Mouse (Mus musculus): ENCODE data around the gene Rtp2. TPM values are rescaled to one million over a fixed set of nuclear protein-coding genes. Genes with fewer than 3 reads are reported as not detected.
A peak's percentile ranks its signal among the peaks of the same experiment; 100 is the strongest.

The Rtp2 gene
- total RNA-seq (2021): under 1 TPM in 1 of 2 experiments, not detected in 1; 0.45 TPM

- intact Hi-C loops (cut with DNase I): no loop called here
- no peak for DNase-seq (ENCODE audit: extremely low spot score in 1 of 2, low spot score in 2 of 2)
Observed at GRCm38 (mm10) chr16:23932294-23932693, at the start of gene Rtp2. Gene Rtp2, minus strand, starts transcription at chr16:23932394.

DNA sequence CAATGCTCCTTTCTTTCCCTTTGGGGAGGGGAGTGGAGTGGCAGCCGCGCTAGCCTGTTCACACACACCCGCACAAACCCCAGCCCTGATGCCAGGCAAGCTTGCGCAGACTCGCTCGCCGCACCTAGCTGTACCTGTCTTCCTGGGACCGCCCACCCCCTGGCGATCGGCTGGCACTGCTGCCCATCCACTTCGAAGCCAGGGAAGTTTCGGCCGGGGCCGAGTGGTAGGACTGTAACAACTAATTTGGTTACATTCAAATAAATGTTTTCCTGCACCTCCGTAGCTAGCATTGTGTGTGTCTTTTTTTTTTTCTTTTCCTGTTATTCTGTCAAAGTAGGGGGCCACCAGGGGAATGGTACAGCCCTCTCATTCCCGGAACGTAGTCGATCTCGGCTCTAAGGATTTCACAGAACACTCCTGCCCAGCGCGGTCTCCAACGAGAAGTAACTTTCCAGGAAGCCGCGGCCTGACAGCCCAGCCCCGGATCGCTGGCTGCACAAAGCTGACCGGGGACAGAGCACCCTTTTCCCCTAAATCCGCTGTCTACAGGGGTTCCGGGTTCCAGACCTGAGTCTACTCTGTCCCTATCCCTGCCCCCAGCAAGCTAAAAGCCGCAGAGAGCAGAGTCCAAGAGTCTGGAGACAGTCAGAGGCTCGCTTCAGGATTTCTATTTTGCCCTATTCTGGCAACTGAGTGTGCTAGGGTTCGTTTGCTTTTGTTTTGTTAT is 49.0 kb upstream of the Rtp2 start:
- peak in 1 of 2 experiments; percentile 55 for DNase-seq (ENCODE audit: extremely low spot score in 1 of 2, low spot score in 2 of 2)
- intact Hi-C loops (cut with DNase I): loop anchor here (10.0 kb wide), 6 partner anchors 504 to 1974 kb away; no protein-coding TSS in a partner anchor

DNA sequence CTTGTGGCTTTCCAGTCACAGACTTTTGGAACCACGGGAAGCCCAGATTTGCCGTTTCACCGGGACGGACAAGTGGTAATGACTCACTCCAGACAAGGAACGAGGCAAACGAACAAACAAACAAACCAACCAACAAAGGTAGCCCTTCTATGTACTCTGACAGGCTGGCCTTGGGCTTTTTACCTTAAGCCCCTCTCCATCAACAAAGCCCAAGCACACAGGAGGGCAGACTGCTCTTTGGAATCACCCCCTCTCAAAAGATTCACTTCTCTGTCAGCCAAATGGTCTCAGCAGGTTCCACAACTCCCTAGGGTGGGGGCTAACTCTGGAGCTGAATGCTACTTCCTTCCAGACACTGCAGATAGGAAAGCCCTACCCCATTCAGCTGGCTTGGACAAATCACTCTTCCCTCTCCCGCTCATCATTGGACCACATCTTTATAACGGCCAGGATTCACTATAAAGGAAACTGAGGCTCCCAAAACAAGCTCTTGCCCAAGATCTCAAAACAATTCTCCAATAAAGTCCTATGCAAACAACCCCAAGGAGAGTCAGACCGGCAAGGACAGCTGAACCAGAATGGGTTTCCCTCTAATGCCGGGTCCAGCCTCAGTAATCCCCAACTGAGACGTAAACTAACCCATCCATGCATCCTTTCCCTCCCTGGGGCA is 48.1 kb upstream of the Rtp2 start:
- intact Hi-C loops (cut with DNase I): loop anchor here (10.0 kb wide), 6 partner anchors 504 to 1974 kb away; no protein-coding TSS in a partner anchor
- DNase-seq (ENCODE audit: extremely low spot score in 1 of 2, low spot score in 2 of 2): no peak

DNA sequence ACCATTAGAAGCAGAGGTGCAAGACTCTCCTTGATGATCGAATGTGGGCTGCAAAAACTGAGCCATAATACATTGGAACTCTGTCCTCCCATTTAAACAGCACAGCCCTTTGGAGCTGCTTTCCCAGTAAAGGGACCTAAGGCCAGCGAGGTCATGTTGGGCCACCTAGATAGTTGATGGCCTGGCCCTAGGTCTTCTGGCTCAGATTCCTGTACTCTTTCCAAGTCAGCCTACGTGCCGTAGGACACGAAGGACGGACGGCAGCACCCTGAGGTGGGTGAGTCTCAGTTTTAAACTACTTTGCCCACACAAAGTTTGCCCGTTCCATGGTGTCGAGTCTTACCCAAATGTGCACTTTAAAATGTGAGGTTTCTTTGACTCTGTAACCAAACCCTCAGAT is 47.3 kb upstream of the Rtp2 start:
- intact Hi-C loops (cut with DNase I): no loop called here
- DNase-seq (ENCODE audit: extremely low spot score in 1 of 2, low spot score in 2 of 2): no peak

DNA sequence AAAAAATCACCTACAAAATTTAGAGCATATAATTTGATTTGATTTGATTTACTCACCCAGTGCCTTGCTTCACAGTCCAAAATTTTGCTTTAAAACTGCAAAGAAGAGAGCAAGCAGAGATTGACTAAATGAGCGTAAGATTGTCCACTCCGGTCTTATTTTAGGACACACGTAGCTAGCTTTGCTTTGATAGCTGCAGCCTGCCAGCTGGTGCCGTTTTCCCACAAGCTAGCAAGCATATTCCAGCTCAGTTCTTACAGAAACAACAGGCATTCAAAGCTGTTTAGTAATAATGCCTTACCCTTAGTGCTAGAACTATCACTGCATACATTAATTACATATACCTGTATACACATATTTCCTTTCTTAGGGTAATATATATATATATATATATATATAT is 46.3 kb upstream of the Rtp2 start:
- no peak for DNase-seq (ENCODE audit: extremely low spot score in 1 of 2, low spot score in 2 of 2)

DNA sequence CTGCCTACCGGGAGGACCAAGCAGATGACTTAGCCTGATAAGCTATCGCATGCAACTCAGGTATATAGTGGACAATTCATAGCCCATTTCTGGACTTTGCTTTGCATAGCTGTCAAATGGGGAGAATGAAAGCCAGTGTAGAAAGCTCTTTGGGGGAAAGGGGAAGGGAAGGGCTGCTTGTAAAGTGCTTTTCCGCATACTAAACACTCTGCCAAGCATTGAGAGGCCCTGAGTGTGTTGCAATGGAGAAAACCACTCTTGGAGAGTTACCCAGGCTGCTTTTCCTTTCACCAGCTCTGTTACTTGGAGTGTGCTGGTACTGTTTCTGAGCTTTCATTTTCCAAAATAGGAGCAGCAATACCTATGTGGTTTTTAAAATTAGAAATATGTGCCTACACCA is 45.5 kb upstream of the Rtp2 start:
- intact Hi-C loops (cut with DNase I): no loop called here

More for the DNA sequence above, 46.3 kb upstream of the Rtp2 start:
- intact Hi-C loops (cut with DNase I): no loop called here

GRCm38 (mm10) chr16:23976196-23976595 is 44.0 kb upstream of the Rtp2 start:
- intact Hi-C loops (cut with DNase I): no loop called here
- DNase-seq (ENCODE audit: extremely low spot score in 1 of 2, low spot score in 2 of 2): no peak

More for the DNA sequence above, 45.5 kb upstream of the Rtp2 start:
- DNase-seq (ENCODE audit: extremely low spot score in 1 of 2, low spot score in 2 of 2): no peak

DNA sequence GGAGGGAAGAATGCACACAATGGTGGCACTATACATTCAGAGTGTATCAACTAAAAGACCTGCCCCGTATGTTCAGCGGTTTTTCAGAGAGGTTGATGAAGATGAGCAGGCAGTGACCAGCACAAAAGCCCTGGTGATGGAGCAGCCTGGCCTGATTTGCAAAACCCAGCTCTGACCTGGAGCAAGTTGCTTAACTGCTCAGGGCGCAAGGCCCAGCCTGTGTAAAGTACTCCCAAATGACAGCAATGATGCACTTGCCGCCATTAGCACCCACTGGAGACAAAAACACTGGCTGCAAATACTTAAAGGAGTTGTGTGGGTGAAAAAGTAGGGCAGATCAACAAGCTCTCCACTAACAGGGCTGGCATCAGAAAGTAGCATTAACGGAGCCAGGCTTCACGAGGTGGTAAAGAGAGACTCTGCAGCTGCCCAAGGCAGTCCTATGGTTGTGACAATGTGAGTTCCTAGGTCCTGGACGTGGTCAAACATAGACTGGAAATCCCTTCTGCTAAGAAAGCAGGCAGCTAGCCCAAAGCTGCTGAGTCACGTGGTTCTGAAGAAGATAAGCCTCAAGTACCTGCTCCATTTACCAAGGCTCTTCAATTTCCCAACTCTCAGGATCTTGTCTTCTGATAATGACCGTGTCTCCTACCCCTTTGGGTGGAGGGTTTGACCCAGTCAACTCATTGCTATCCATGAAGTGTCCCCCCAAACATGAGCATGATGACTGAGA is 41.6 kb upstream of the Rtp2 start:
- intact Hi-C loops (cut with DNase I): no loop called here
- no peak for DNase-seq (ENCODE audit: extremely low spot score in 1 of 2, low spot score in 2 of 2)

GRCm38 (mm10) chr16:23972901-23973300 is 40.7 kb upstream of the Rtp2 start:
- intact Hi-C loops (cut with DNase I): no loop called here

GRCm38 (mm10) chr16:23972126-23972740 is 40.0 kb upstream of the Rtp2 start:
- no peak for DNase-seq (ENCODE audit: extremely low spot score in 1 of 2, low spot score in 2 of 2)
- intact Hi-C loops (cut with DNase I): no loop called here

More at GRCm38 (mm10) chr16:23972901-23973300, 40.7 kb upstream of the Rtp2 start:
- no peak for DNase-seq (ENCODE audit: extremely low spot score in 1 of 2, low spot score in 2 of 2)

DNA sequence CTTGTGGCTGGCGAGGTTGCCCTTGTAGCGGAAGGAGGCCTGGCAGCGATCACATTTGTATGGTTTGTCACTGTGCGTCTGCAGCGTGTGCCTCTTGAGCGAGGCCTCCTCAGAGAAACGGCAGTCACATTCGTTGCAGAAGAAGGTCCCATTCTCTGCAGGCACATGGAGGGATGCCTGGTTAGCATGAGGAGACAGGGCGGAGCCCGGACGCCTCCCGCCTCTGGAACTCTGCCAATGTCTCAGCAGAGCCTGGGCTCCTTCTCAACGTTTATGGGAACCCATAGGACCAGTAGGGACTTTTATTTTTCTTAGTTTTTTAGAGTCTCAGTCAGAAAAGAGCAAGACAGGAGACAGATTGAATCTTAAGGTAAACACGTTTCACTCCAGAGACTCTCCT is 37.7 kb upstream of the Rtp2 start:
- no peak for DNase-seq (ENCODE audit: extremely low spot score in 1 of 2, low spot score in 2 of 2)
- intact Hi-C loops (cut with DNase I): no loop called here

GRCm38 (mm10) chr16:23968888-23969287 is 36.7 kb upstream of the Rtp2 start:
- no peak for DNase-seq (ENCODE audit: extremely low spot score in 1 of 2, low spot score in 2 of 2)
- intact Hi-C loops (cut with DNase I): no loop called here

- intact Hi-C loops (cut with DNase I): no loop called here
- DNase-seq (ENCODE audit: extremely low spot score in 1 of 2, low spot score in 2 of 2): no peak
Observed at GRCm38 (mm10) chr16:23967301-23967700, 35.1 kb upstream of the Rtp2 start.

DNA sequence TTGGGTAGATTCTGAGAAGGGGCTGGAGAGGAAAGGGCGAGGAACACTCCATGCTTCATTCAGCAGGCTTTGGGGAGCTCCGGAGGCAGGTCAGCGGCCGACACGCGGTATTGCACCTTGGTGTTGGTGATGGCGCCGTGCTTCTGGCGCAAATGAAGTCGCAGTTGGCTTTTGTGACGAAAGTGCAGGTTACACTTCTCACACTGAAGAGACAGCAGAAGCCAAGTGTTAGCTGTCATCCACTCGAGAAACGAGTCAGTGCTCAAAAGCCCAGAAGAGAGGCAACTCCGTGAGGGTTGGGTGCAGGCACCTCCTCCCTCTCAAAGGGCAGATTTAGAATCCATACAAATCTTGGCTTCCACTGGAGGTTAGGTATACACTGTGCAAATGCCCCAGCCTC is 33.9 kb upstream of the Rtp2 start:
- intact Hi-C loops (cut with DNase I): no loop called here
- DNase-seq (ENCODE audit: extremely low spot score in 1 of 2, low spot score in 2 of 2): no peak

DNA sequence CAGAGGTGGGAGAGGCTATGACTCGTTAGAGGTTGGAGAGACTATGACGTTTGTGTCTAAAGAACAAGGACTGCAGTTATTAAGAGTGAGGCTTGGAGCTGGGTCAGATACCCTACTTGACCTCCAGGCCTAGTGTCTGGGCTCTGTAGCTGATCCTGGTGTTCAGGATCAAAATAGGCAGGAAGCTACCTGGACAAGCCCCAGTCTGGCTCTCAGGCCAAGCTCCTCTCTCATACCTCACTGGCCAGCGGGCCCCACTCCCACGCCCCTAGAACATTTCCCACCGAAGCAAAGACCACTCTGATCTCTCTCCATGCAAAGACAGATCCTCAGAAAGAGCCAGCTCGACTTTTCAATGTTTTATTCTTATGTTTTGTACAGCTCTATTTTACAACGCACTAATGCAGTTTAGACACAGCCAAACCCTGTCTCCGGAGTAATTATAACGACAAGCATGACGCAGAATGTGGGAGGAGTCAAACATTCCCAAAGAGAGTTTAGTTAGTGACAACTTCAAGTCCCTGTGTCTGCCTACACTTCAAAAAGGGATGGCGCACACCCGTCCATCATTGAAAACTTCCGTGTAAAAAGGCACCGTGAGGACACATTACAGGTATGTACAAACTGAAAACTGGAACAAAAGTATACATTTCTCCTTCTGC is 32.6 kb upstream of the Rtp2 start:
- intact Hi-C loops (cut with DNase I): no loop called here
- DNase-seq (ENCODE audit: extremely low spot score in 1 of 2, low spot score in 2 of 2): no peak

DNA sequence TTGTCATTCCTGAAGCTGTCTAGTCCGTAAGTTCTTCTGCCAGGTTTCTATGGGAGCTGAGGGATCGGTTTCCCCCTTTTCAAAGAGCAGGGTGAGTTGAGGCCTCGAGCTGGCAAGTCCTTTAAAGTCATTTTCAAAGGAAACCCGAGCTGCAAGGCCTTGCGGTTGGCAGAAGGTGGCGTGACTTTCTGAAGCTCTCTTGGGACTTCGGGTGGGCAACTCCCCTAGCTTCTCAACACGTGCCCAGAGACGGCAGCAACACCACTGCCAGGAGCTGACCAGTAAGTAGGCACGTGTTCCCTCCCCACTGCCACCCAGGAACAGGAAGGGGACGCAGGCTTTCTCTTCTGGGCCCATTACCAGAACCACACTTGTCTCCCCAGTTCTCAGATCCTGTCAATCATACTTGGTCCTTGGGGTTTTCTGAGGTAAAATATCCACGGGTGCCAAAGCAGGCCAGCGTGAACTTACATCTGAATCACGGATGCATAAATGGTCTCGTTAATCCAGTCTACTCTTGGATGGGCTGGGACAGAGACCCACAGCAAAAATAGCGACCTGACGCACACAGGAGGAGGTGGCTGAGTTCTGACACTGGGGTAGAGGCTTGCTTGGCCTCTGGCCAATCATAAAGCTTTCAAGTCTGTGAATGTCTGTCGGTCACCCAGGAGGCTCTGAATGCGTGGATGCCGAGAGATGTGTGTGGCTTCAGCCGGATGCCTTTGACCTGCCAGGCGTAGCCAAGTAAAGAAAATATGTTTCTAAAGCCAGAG is 31.9 kb upstream of the Rtp2 start:
- intact Hi-C loops (cut with DNase I): no loop called here
- DNase-seq (ENCODE audit: extremely low spot score in 1 of 2, low spot score in 2 of 2): no peak

- DNase-seq (ENCODE audit: extremely low spot score in 1 of 2, low spot score in 2 of 2): no peak
- intact Hi-C loops (cut with DNase I): no loop called here
Observed at GRCm38 (mm10) chr16:23962401-23962800, 30.2 kb upstream of the Rtp2 start.

DNA sequence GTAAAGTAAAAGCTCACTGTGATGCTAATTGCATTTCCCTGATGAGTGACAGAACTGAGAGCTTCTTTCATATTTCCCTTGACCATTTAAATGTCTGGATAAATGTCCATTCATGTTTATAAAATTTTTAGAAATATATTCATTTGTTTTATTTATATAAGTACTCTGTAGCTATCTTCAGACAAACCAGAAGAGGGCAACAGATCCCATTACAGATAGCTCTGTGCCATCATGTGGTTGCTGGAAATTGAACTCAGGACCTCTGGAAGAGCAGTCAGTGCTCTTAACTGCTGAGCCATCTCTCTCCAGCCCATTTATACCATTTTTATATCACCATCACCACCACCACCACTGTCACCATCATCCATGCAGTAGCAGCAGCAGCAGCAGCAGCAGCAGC is 26.7 kb upstream of the Rtp2 start:
- intact Hi-C loops (cut with DNase I): no loop called here
- DNase-seq (ENCODE audit: extremely low spot score in 1 of 2, low spot score in 2 of 2): no peak
